In genomic region chr2:170826821-170827441, GRCm38 (mm10) we compare ENCODE assay signal across 7 mouse cellular contexts.
DNase-seq lines count a peak whose midpoint lies in the region; ATAC-seq and TF ChIP-seq lines count a peak whose summit lies in the region.

No protein-coding gene starts in this region.

- peak; percentile 91 for ATAC-seq in lung, postnatal 0 days
- no peak for ATAC-seq in erythroid progenitor cell, adult 5-6 weeks (replicated peaks; ENCODE audit: low FRiP score, poor library complexity, severe bottlenecking)

- peak; percentile 78 for DNase-seq in adrenal gland, postnatal 14 days
- peak; percentile 21 for DNase-seq in fibroblast of lung, adult 2 months (ENCODE audit: low read depth)
- peak; percentile 40 for DNase-seq in kidney, adult 18-20 months
- peak; percentile 94 for DNase-seq in lung, postnatal 0 days (ENCODE audit: low spot score)
- no peak for DNase-seq in frontal cortex, postnatal 25 days (ENCODE audit: low spot score in 2 of 2)
- DNase-seq in cerebellum, postnatal 10 days, result no peak

- peak; percentile 54; the same call in 1 of the 2 replicates for TF ChIP-seq EP300 in lung, postnatal 0 days (IDR thresholded peaks at IDR 0.05)

- H3K4me3 ChIP-seq in lung, postnatal 0 days (ENCODE audit: low read depth, low read length), result no peak overlapping the region

- no peaks in the 10 kb centered on the region for H3K4me1 ChIP-seq in lung, postnatal 0 days (ENCODE audit: insufficient read depth, low read depth, low read length)

- peak overlapping the region; percentile 34 for H3K4me2 ChIP-seq in lung, postnatal 0 days (replicated peaks; ENCODE audit: low read depth, low read length)

- no peaks in the 10 kb centered on the region for H3K27me3 ChIP-seq in lung, postnatal 0 days (replicated peaks; ENCODE audit: insufficient read depth, low read length)

- no peak overlapping the region for H3K9ac ChIP-seq in lung, postnatal 0 days (replicated peaks; ENCODE audit: low read depth)

- no peaks in the 10 kb centered on the region for H3K36me3 ChIP-seq in lung, postnatal 0 days (ENCODE audit: insufficient read depth, low read length)

- WGBS in lung, postnatal 0 days, result 24% methylated on average over 17 of the region's 17 CpGs

- no peak overlapping the region for H3K27ac ChIP-seq in lung, postnatal 0 days (ENCODE audit: low read length)

- no peaks in the 10 kb centered on the region for H3K9me3 ChIP-seq in lung, postnatal 0 days (ENCODE audit: low read length)

- no peak for TF ChIP-seq CTCF in lung, postnatal 0 days (IDR thresholded peaks at IDR 0.05)

Comparison
In these comparisons a context has a peak if more than half of its experiments do, and no peak if none do; other contexts are left out.
1. DNase-seq: peak in adrenal gland, postnatal 14 days (single experiment), fibroblast of lung, adult 2 months (single experiment), kidney, adult 18-20 months (single experiment) and lung, postnatal 0 days (single experiment); none in frontal cortex, postnatal 25 days (0 of 2) and cerebellum, postnatal 10 days (0 of 2).